Mouse (Mus musculus): Measurements from ENCODE around the gene Ttc39a. TPM values are rescaled to one million over a fixed set of nuclear protein-coding genes. Genes with fewer than 3 reads are reported as not detected.

The Ttc39a gene
- total and polyA plus RNA-seq, 2 experiments from 2014 or later: 3.4 to 4.2 TPM

GRCm38 (mm10) chr4:109482701-109483100 lies 76.3 kb downstream of the Ttc39a start:
- TF ChIP-seq EP300 (IDR thresholded peaks at IDR 0.05; ENCODE audit: low read depth): no peak
- TF ChIP-seq CTCF (IDR thresholded peaks at IDR 0.05; ENCODE audit: low read depth): no peak
- no peak for DNase-seq (ENCODE audit: low spot score)
- H3K9me3 ChIP-seq (replicated peaks; ENCODE audit: control insufficient read depth, low read length): no peaks in the 10 kb centered on the region
- no peaks in the 10 kb centered on the region for H3K27me3 ChIP-seq (ENCODE audit: control insufficient read depth, insufficient read depth, low read length)
- no peak overlapping the region for H3K27ac ChIP-seq (ENCODE audit: low read depth)
- H3K4me3 ChIP-seq (ENCODE audit: low read depth, low read length): no peak overlapping the region
- H3K36me3 ChIP-seq (replicated peaks; ENCODE audit: control insufficient read depth, insufficient read depth, low read length): no peaks in the 10 kb centered on the region
- H3K4me1 ChIP-seq (ENCODE audit: control insufficient read depth, insufficient read depth): no peaks in the 10 kb centered on the region
- WGBS: 82% methylated on average over 1 of the region's 1 CpGs
- no peak overlapping the region for H3K4me2 ChIP-seq (ENCODE audit: low read depth, low read length)
- no peak for ATAC-seq (ENCODE audit: insufficient read depth, low read depth)
- H3K9ac ChIP-seq (replicated peaks; ENCODE audit: low read depth, low read length): no peak overlapping the region

DNA sequence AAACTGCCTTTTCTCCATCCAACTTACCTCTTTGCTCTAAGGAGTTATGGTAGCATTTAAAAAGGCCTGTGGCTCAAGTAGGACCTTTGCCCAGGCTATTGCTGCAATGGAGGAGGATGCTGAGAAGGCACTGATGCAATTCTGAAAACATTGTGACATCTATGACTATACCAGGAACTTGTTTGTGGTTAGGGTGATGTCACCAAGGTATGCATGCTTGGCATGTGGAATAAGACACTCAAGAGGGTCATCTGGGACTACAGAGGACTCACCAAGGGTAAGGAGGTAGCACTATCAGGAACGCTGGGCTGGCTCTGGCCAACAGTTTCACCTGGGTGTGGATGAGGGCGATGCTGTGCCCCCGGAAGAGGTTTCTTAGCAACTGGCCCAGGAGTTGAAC lies 78.2 kb downstream of the Ttc39a start, which contains the start of gene Rnf11:
Gene Rnf11, minus strand, starts transcription at position 108 of the 400 bp plus-strand sequence.
- no peak within 1 kb of the TSS for H3K4me3 ChIP-seq (ENCODE audit: low read depth, low read length)
- no peaks in the 10 kb centered on the region for H3K9me3 ChIP-seq (replicated peaks; ENCODE audit: control insufficient read depth, low read length)
- no peaks in the 10 kb centered on the region for H3K36me3 ChIP-seq (replicated peaks; ENCODE audit: control insufficient read depth, insufficient read depth, low read length)
- 69% methylated on average over 3 of the region's 3 CpGs for WGBS
- ATAC-seq (ENCODE audit: insufficient read depth, low read depth): no peak
- DNase-seq (ENCODE audit: low spot score): no peak
- no peaks in the 10 kb centered on the region for H3K4me1 ChIP-seq (ENCODE audit: control insufficient read depth, insufficient read depth)
- no peak within 1 kb of the TSS for H3K4me2 ChIP-seq (ENCODE audit: low read depth, low read length)
- no peaks in the 10 kb centered on the region for H3K27me3 ChIP-seq (ENCODE audit: control insufficient read depth, insufficient read depth, low read length)
- no peak within 1 kb of the TSS for H3K9ac ChIP-seq (replicated peaks; ENCODE audit: low read depth, low read length)
- no peak within 1 kb of the TSS for H3K27ac ChIP-seq (ENCODE audit: low read depth)
- no peak for TF ChIP-seq EP300 (IDR thresholded peaks at IDR 0.05; ENCODE audit: low read depth)
- TF ChIP-seq CTCF (IDR thresholded peaks at IDR 0.05; ENCODE audit: low read depth): no peak

- Histone ChIP-seq H3K4me2 (ENCODE audit: low read depth, low read length) (no peak overlapping the region), H3K4me1 (ENCODE audit: control insufficient read depth, insufficient read depth) (no peaks in the 10 kb centered on the region), H3K9me3 (replicated peaks; ENCODE audit: control insufficient read depth, low read length) (no peaks in the 10 kb centered on the region), H3K36me3 (replicated peaks; ENCODE audit: control insufficient read depth, insufficient read depth, low read length) (no peaks in the 10 kb centered on the region), H3K27me3 (ENCODE audit: control insufficient read depth, insufficient read depth, low read length) (no peaks in the 10 kb centered on the region), H3K9ac (replicated peaks; ENCODE audit: low read depth, low read length) (no peak overlapping the region), H3K27ac (ENCODE audit: low read depth) (no peak overlapping the region), H3K4me3 (ENCODE audit: low read depth, low read length) (no peak overlapping the region)
- WGBS: 39% methylated on average over 1 of the region's 1 CpGs
- DNase-seq (ENCODE audit: low spot score) (no peak), ATAC-seq (ENCODE audit: insufficient read depth, low read depth) (no peak)
- TF ChIP-seq CTCF (IDR thresholded peaks at IDR 0.05; ENCODE audit: low read depth): no peak
- TF ChIP-seq EP300 (IDR thresholded peaks at IDR 0.05; ENCODE audit: low read depth): no peak
Observed at GRCm38 (mm10) chr4:109488812-109489211, 82.4 kb downstream of the Ttc39a start.

DNA sequence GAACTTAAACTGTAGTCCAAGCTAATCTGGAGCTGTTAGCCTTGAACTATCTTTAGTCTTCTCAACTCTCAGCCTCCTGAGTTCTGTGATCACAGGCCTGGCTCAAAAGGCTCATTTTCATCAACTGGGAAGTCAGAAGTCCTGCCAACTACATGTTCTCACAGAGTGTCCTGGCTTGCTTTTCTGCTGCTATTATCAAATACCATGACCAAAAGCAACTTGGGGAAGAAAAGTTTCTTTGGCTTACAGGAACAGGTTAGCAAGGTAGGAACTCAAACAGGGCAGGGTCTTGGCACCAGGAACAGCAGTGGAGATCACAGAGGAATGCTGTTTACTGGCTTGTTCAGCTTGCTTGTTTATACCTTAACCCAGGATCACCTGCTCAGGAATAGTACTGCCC lies 87.2 kb downstream of the Ttc39a start:
- DNase-seq (ENCODE audit: low spot score): no peak
- TF ChIP-seq CTCF (IDR thresholded peaks at IDR 0.05; ENCODE audit: low read depth) (no peak), EP300 (IDR thresholded peaks at IDR 0.05; ENCODE audit: low read depth) (no peak)
- Histone ChIP-seq H3K4me3 (ENCODE audit: low read depth, low read length) (no peak overlapping the region), H3K27ac (ENCODE audit: low read depth) (no peak overlapping the region), H3K4me1 (ENCODE audit: control insufficient read depth, insufficient read depth) (no peaks in the 10 kb centered on the region), H3K36me3 (replicated peaks; ENCODE audit: control insufficient read depth, insufficient read depth, low read length) (no peaks in the 10 kb centered on the region), H3K9ac (replicated peaks; ENCODE audit: low read depth, low read length) (no peak overlapping the region), H3K27me3 (ENCODE audit: control insufficient read depth, insufficient read depth, low read length) (no peaks in the 10 kb centered on the region), H3K4me2 (ENCODE audit: low read depth, low read length) (no peak overlapping the region), H3K9me3 (replicated peaks; ENCODE audit: control insufficient read depth, low read length) (no peaks in the 10 kb centered on the region)
- ATAC-seq (ENCODE audit: insufficient read depth, low read depth): no peak

Other genes with a start within 250 kb of the Ttc39a start
- 49.7 and 68.3 TPM in 2 replicates for gene Osbpl9, start 204.4 kb upstream of the Ttc39a start, total RNA-seq (2014; rRNA removed; ENCODE audit: low replicate concordance)
- 49.0 and 49.2 TPM in 2 replicates for gene Osbpl9, start 204.4 kb upstream of the Ttc39a start, polyA plus RNA-seq (2015; fragmentation: Nextera tagmentation; extraction: Ambion mirVana)
- gene Calr4, start 172.1 kb upstream of the Ttc39a start, total RNA-seq (2014; rRNA removed; ENCODE audit: low replicate concordance): not detected in 2 replicates
- not detected in 2 replicates for gene Calr4, start 172.1 kb upstream of the Ttc39a start, polyA plus RNA-seq (2015; fragmentation: Nextera tagmentation; extraction: Ambion mirVana)
- 14.0 and 26.2 TPM in 2 replicates for gene Eps15, start 126.4 kb upstream of the Ttc39a start, total RNA-seq (2014; rRNA removed; ENCODE audit: low replicate concordance)
- gene Eps15, start 126.4 kb upstream of the Ttc39a start, polyA plus RNA-seq (2015; fragmentation: Nextera tagmentation; extraction: Ambion mirVana): 17.4 and 18.2 TPM in 2 replicates
- 44.2 and 78.7 TPM in 2 replicates for gene Rnf11, start 78.1 kb downstream of the Ttc39a start, total RNA-seq (2014; rRNA removed; ENCODE audit: low replicate concordance)
- gene Rnf11, start 78.1 kb downstream of the Ttc39a start, polyA plus RNA-seq (2015; fragmentation: Nextera tagmentation; extraction: Ambion mirVana): 44.2 and 44.7 TPM in 2 replicates
- not detected in 2 replicates for gene 4930522H14Rik, start 124.7 kb downstream of the Ttc39a start, total RNA-seq (2014; rRNA removed; ENCODE audit: low replicate concordance)
- not detected in 2 replicates for gene 4930522H14Rik, start 124.7 kb downstream of the Ttc39a start, polyA plus RNA-seq (2015; fragmentation: Nextera tagmentation; extraction: Ambion mirVana)

Data from heart, postnatal 0 days (tissue).